ENCODE assay signal across 21 mouse cellular contexts in genomic region chr1:57083540-57084083, GRCm38 (mm10).
DNase-seq lines count a peak whose midpoint lies in the region; ATAC-seq lines count a peak whose summit lies in the region.
"Had no signal": no experiment of that assay in that cellular context is flagged by ENCODE, and none has a peak within 500 bp of the region (broad histone marks: within the 10 kb centered on the region; RNA-seq: fewer than 3 reads in every experiment).

No protein-coding gene starts in this region.

- 86% methylated on average over 6 of the region's 6 CpGs for whole genome bisulfite sequencing in forebrain, embryonic 12.5 days
- 90% methylated on average over 6 of the region's 6 CpGs for WGBS in forebrain, embryonic 11.5 days
- 78% methylated on average over 6 of the region's 6 CpGs for WGBS in hindbrain, embryonic 11.5 days
- WGBS in midbrain, embryonic 11.5 days, result 85% methylated on average over 6 of the region's 6 CpGs
- WGBS in neural tube, embryonic 14.5 days, result 82% methylated on average over 6 of the region's 6 CpGs
- WGBS in intestine, embryonic 16.5 days, result 83% methylated on average over 6 of the region's 6 CpGs

- ATAC-seq in forebrain, embryonic 12.5 days (ENCODE audit: low FRiP score), result 0 out of 2 replicates have a peak, but pooled peaks have one; percentile 27
- no peak for ATAC-seq in forebrain, embryonic 11.5 days (replicated peaks; ENCODE audit: low FRiP score)
- ATAC-seq in hindbrain, embryonic 11.5 days (ENCODE audit: low FRiP score), result 0 out of 2 replicates have a peak, but pooled peaks have one; percentile 23
- no peak for ATAC-seq in midbrain, embryonic 11.5 days (ENCODE audit: low FRiP score)
- ATAC-seq in neural tube, embryonic 14.5 days (ENCODE audit: low read depth), result peak; percentile 28; the same call in 1 of the 2 replicates
- ATAC-seq in intestine, embryonic 16.5 days, result no peak
- ATAC-seq: lung, postnatal 0 days had no signal

- no peak overlapping the region for H3K9ac ChIP-seq in forebrain, embryonic 12.5 days
- no peak overlapping the region for H3K9ac ChIP-seq in forebrain, embryonic 11.5 days (ENCODE audit: low read length)
- no peak overlapping the region for H3K9ac ChIP-seq in hindbrain, embryonic 11.5 days (ENCODE audit: low read depth, low read length)
- H3K9ac ChIP-seq in midbrain, embryonic 11.5 days (ENCODE audit: low read length), result no peak overlapping the region
- no peak overlapping the region for H3K9ac ChIP-seq in neural tube, embryonic 14.5 days (replicated peaks; ENCODE audit: low read depth, low read length)
- no peak overlapping the region for H3K9ac ChIP-seq in intestine, embryonic 16.5 days (ENCODE audit: low read depth, low read length)
- H3K9ac ChIP-seq: embryonic facial prominence, embryonic 15.5 days; limb, embryonic 13.5 days; liver, embryonic 15.5 days had no signal

- H3K4me2 ChIP-seq in forebrain, embryonic 12.5 days, result no peak overlapping the region
- no peak overlapping the region for H3K4me2 ChIP-seq in forebrain, embryonic 11.5 days (ENCODE audit: low read depth, low read length, severe bottlenecking)
- no peak overlapping the region; the same call in 1 of the 2 replicates for H3K4me2 ChIP-seq in hindbrain, embryonic 11.5 days (replicated peaks; ENCODE audit: low read depth, low read length)
- peak overlapping the region; percentile 31 for H3K4me2 ChIP-seq in midbrain, embryonic 11.5 days
- H3K4me2 ChIP-seq in neural tube, embryonic 14.5 days (ENCODE audit: low read depth, low read length), result peak overlapping the region; percentile 35; the same call in 1 of the 2 replicates
- H3K4me2 ChIP-seq in intestine, embryonic 16.5 days (ENCODE audit: low read depth, low read length), result no peak overlapping the region
- H3K4me2 ChIP-seq: embryonic facial prominence, embryonic 15.5 days; limb, embryonic 13.5 days; liver, embryonic 15.5 days had no signal

- peaks cover 14% of the 10 kb centered on the region for H3K4me1 ChIP-seq in forebrain, embryonic 12.5 days
- H3K4me1 ChIP-seq in forebrain, embryonic 11.5 days (replicated peaks; ENCODE audit: control insufficient read depth, insufficient read depth, low read length), result no peaks in the 10 kb centered on the region; the same call in 1 of the 2 replicates
- no peaks in the 10 kb centered on the region; the same call in 1 of the 2 replicates for H3K4me1 ChIP-seq in hindbrain, embryonic 11.5 days (replicated peaks; ENCODE audit: control insufficient read depth, insufficient read depth, low read length)
- H3K4me1 ChIP-seq in midbrain, embryonic 11.5 days (ENCODE audit: control insufficient read depth, insufficient read depth, low read length), result peaks cover 8% of the 10 kb centered on the region
- H3K4me1 ChIP-seq in neural tube, embryonic 14.5 days (ENCODE audit: control insufficient read depth, insufficient read depth, low read length), result no peaks in the 10 kb centered on the region
- no peaks in the 10 kb centered on the region for H3K4me1 ChIP-seq in intestine, embryonic 16.5 days (ENCODE audit: control insufficient read depth, insufficient read depth, low read length)
- H3K4me1 ChIP-seq: limb, embryonic 13.5 days; liver, embryonic 15.5 days had no signal

- no peaks in the 10 kb centered on the region for H3K9me3 ChIP-seq in forebrain, embryonic 12.5 days
- no peaks in the 10 kb centered on the region for H3K9me3 ChIP-seq in forebrain, embryonic 11.5 days (ENCODE audit: control insufficient read depth, low read length)
- no peaks in the 10 kb centered on the region for H3K9me3 ChIP-seq in hindbrain, embryonic 11.5 days (ENCODE audit: control insufficient read depth, low read length)
- no peaks in the 10 kb centered on the region for H3K9me3 ChIP-seq in midbrain, embryonic 11.5 days (ENCODE audit: control insufficient read depth, low read length)
- no peaks in the 10 kb centered on the region for H3K9me3 ChIP-seq in neural tube, embryonic 14.5 days (ENCODE audit: control insufficient read depth, low read length)
- H3K9me3 ChIP-seq in intestine, embryonic 16.5 days (ENCODE audit: control insufficient read depth, low read length), result no peaks in the 10 kb centered on the region
- H3K9me3 ChIP-seq: embryonic facial prominence, embryonic 15.5 days; limb, embryonic 13.5 days; liver, embryonic 15.5 days had no signal

- no peak for DNase-seq in forebrain, embryonic 11.5 days (ENCODE audit: low spot score)
- DNase-seq in hindbrain, embryonic 11.5 days (ENCODE audit: low spot score), result no peak
- no peak for DNase-seq in midbrain, embryonic 11.5 days (ENCODE audit: low spot score, missing footprints)
- no peak for DNase-seq in left cerebral cortex, adult 8-10 months (ENCODE audit: low spot score in 2 of 2)
- DNase-seq in right cerebral cortex, postnatal 36 days (ENCODE audit: low spot score in 2 of 2), result no peak
- DNase-seq: adrenal gland, adult 2 months; cerebellum, adult 2 months; heart, adult 18-20 months; kidney, adult 8-10 months; kidney, postnatal 25 days; right cerebral cortex, postnatal 14 days had no signal

- H3K4me3 ChIP-seq in forebrain, embryonic 12.5 days (replicated peaks), result no peak overlapping the region
- H3K4me3 ChIP-seq in forebrain, embryonic 11.5 days (ENCODE audit: low read depth, low read length), result no peak overlapping the region
- H3K4me3 ChIP-seq in hindbrain, embryonic 11.5 days (ENCODE audit: low read depth, low read length), result no peak overlapping the region
- no peak overlapping the region for H3K4me3 ChIP-seq in midbrain, embryonic 11.5 days (ENCODE audit: low read depth, low read length)
- no peak overlapping the region; the same call in 1 of the 2 replicates for H3K4me3 ChIP-seq in neural tube, embryonic 14.5 days (ENCODE audit: low read depth, low read length)
- H3K4me3 ChIP-seq in intestine, embryonic 16.5 days (ENCODE audit: low read length), result no peak overlapping the region
- H3K4me3 ChIP-seq: embryonic facial prominence, embryonic 15.5 days; limb, embryonic 13.5 days; liver, embryonic 15.5 days; myocyte had no signal

- no peaks in the 10 kb centered on the region for H3K27me3 ChIP-seq in forebrain, embryonic 12.5 days
- H3K27me3 ChIP-seq in forebrain, embryonic 11.5 days (ENCODE audit: control insufficient read depth, insufficient read depth, low read length), result no peaks in the 10 kb centered on the region
- H3K27me3 ChIP-seq in hindbrain, embryonic 11.5 days (ENCODE audit: control insufficient read depth, insufficient read depth, low read length), result no peaks in the 10 kb centered on the region
- H3K27me3 ChIP-seq in midbrain, embryonic 11.5 days (ENCODE audit: control insufficient read depth, insufficient read depth, low read length), result no peaks in the 10 kb centered on the region; the same call in 1 of the 2 replicates
- no peaks in the 10 kb centered on the region for H3K27me3 ChIP-seq in neural tube, embryonic 14.5 days (ENCODE audit: control insufficient read depth, insufficient read depth, low read length)
- no peaks in the 10 kb centered on the region for H3K27me3 ChIP-seq in intestine, embryonic 16.5 days (replicated peaks; ENCODE audit: control insufficient read depth, insufficient read depth, low read length)
- H3K27me3 ChIP-seq: CH12.LX; embryonic facial prominence, embryonic 15.5 days; liver, embryonic 15.5 days had no signal

- no peak overlapping the region for H3K27ac ChIP-seq in forebrain, embryonic 12.5 days
- H3K27ac ChIP-seq in forebrain, embryonic 11.5 days (ENCODE audit: low read depth, low read length), result no peak overlapping the region
- no peak overlapping the region for H3K27ac ChIP-seq in hindbrain, embryonic 11.5 days (ENCODE audit: low read depth, low read length)
- H3K27ac ChIP-seq in midbrain, embryonic 11.5 days (ENCODE audit: low read depth, low read length), result no peak overlapping the region
- no peak overlapping the region for H3K27ac ChIP-seq in neural tube, embryonic 14.5 days (ENCODE audit: low read depth, low read length)
- no peak overlapping the region for H3K27ac ChIP-seq in intestine, embryonic 16.5 days (ENCODE audit: low read length)
- H3K27ac ChIP-seq: embryonic facial prominence, embryonic 15.5 days; limb, embryonic 13.5 days; liver, embryonic 15.5 days; stomach, postnatal 0 days had no signal

- H3K36me3 ChIP-seq in forebrain, embryonic 12.5 days (replicated peaks), result no peaks in the 10 kb centered on the region
- H3K36me3 ChIP-seq in forebrain, embryonic 11.5 days (ENCODE audit: control insufficient read depth, insufficient read depth, low read length), result no peaks in the 10 kb centered on the region
- no peaks in the 10 kb centered on the region for H3K36me3 ChIP-seq in hindbrain, embryonic 11.5 days (ENCODE audit: control insufficient read depth, insufficient read depth, low read length)
- no peaks in the 10 kb centered on the region for H3K36me3 ChIP-seq in midbrain, embryonic 11.5 days (ENCODE audit: control insufficient read depth, insufficient read depth, low read length)
- no peaks in the 10 kb centered on the region for H3K36me3 ChIP-seq in neural tube, embryonic 14.5 days (ENCODE audit: control insufficient read depth, insufficient read depth, low read length)
- no peaks in the 10 kb centered on the region for H3K36me3 ChIP-seq in intestine, embryonic 16.5 days (ENCODE audit: control insufficient read depth, insufficient read depth, low read length)
- H3K36me3 ChIP-seq: embryonic facial prominence, embryonic 15.5 days; limb, embryonic 13.5 days; liver, embryonic 15.5 days had no signal

Comparison
In these comparisons a context has a peak if more than half of its experiments do, and no peak if none do; other contexts are left out.
1. ATAC-seq: peak in forebrain, embryonic 12.5 days (single experiment), hindbrain, embryonic 11.5 days (single experiment) and neural tube, embryonic 14.5 days (single experiment); none in forebrain, embryonic 11.5 days (single experiment), midbrain, embryonic 11.5 days (single experiment) and intestine, embryonic 16.5 days (single experiment).
2. H3K4me2 ChIP-seq: peak in midbrain, embryonic 11.5 days (single experiment) and neural tube, embryonic 14.5 days (single experiment); none in forebrain, embryonic 12.5 days (single experiment), forebrain, embryonic 11.5 days (single experiment), hindbrain, embryonic 11.5 days (single experiment) and intestine, embryonic 16.5 days (single experiment).